Mouse (Mus musculus): ENCODE measurements around the gene C87499.

DNA sequence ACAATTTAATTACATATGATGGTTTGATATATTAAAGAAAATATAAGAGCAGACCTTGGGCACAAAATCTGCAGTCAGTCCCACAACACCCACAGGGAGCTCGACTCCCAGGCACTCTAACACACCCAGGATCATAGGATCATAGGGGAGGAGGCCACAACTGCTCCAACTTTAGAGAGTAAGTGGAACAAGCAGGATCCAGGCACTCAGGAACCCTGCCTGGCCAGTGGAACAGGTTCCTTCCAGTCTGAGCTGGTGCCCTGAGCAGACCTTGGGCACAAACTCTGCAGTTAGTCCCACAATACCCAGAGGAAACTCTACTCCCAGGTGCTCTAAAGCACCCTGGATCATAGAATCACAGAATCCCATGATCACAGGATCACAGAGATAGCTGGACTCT is 21.2 kb upstream of the C87499 start:
- no peak for TF ChIP-seq CTCF (IDR thresholded peaks at IDR 0.05; ENCODE audit: insufficient read depth, low read depth, low read length)
- no peak for TF ChIP-seq POLR2A (IDR thresholded peaks at IDR 0.05; ENCODE audit: insufficient read depth, low read depth, low read length)
